Mouse (Mus musculus): ENCODE data around the gene Dram1. TPM values are rescaled to one million over a fixed set of nuclear protein-coding genes. Genes with fewer than 3 reads are reported as not detected.

Dram1 gene
- polyA plus RNA-seq, 1 experiment from 2014 or later, result 128 TPM

GRCm38 (mm10) chr10:88296991-88297390 is 81.9 kb downstream of the Dram1 start:
- WGBS, result 27% methylated on average over 10 of the region's 10 CpGs
- ATAC-seq (ENCODE audit: low read depth), result peak; percentile 83

GRCm38 (mm10) chr10:88295091-88295490 is 83.8 kb downstream of the Dram1 start:
- Histone ChIP-seq H3K4me3 (ENCODE audit: low read length) (no peak overlapping the region), H3K9me3 (ENCODE audit: control insufficient read depth, low read length) (0 out of 2 replicates have a peak, but pooled peaks cover 3% of the 10 kb centered on the region), H3K4me2 (ENCODE audit: low read depth, low read length) (no peak overlapping the region), H3K9ac (ENCODE audit: low read length) (no peak overlapping the region), H3K36me3 (ENCODE audit: control insufficient read depth, insufficient read depth, low read length) (no peaks in the 10 kb centered on the region), H3K27me3 (ENCODE audit: control insufficient read depth, insufficient read depth, low read depth, low read length) (no peaks in the 10 kb centered on the region), H3K4me1 (replicated peaks; ENCODE audit: control insufficient read depth, insufficient read depth, low read length) (0 out of 2 replicates have a peak, but pooled peaks cover 2% of the 10 kb centered on the region), H3K27ac (ENCODE audit: low read length) (no peak overlapping the region)
- ATAC-seq (ENCODE audit: low read depth), result no peak
- WGBS, result 81% methylated on average over 6 of the region's 6 CpGs

More at GRCm38 (mm10) chr10:88296991-88297390, 81.9 kb downstream of the Dram1 start:
- Histone ChIP-seq H3K4me1 (replicated peaks; ENCODE audit: control insufficient read depth, insufficient read depth, low read length) (0 out of 2 replicates have a peak, but pooled peaks cover 2% of the 10 kb centered on the region), H3K4me3 (ENCODE audit: low read length) (no peak overlapping the region), H3K27ac (ENCODE audit: low read length) (peak overlapping the region; percentile 11; the same call in 1 of the 2 replicates), H3K9ac (ENCODE audit: low read length) (no peak overlapping the region), H3K27me3 (ENCODE audit: control insufficient read depth, insufficient read depth, low read depth, low read length) (no peaks in the 10 kb centered on the region), H3K9me3 (ENCODE audit: control insufficient read depth, low read length) (0 out of 2 replicates have a peak, but pooled peaks cover 3% of the 10 kb centered on the region), H3K4me2 (ENCODE audit: low read depth, low read length) (no peak overlapping the region), H3K36me3 (ENCODE audit: control insufficient read depth, insufficient read depth, low read length) (no peaks in the 10 kb centered on the region)

GRCm38 (mm10) chr10:88288061-88288460 is 90.8 kb downstream of the Dram1 start:
- H3K9me3 ChIP-seq (ENCODE audit: control insufficient read depth, low read length), result no peaks in the 10 kb centered on the region
- no peaks in the 10 kb centered on the region for H3K36me3 ChIP-seq (ENCODE audit: control insufficient read depth, insufficient read depth, low read length)
- H3K9ac ChIP-seq (ENCODE audit: low read length), result no peak overlapping the region
- 62% methylated on average over 10 of the region's 10 CpGs for WGBS
- ATAC-seq (ENCODE audit: low read depth), result no peak
- no peak overlapping the region for H3K4me2 ChIP-seq (ENCODE audit: low read depth, low read length)
- H3K4me3 ChIP-seq (ENCODE audit: low read length), result no peak overlapping the region
- peaks cover 5% of the 10 kb centered on the region for H3K4me1 ChIP-seq (replicated peaks; ENCODE audit: control insufficient read depth, insufficient read depth, low read length)
- no peak overlapping the region for H3K27ac ChIP-seq (ENCODE audit: low read length)
- H3K27me3 ChIP-seq (ENCODE audit: control insufficient read depth, insufficient read depth, low read depth, low read length), result no peaks in the 10 kb centered on the region

- Histone ChIP-seq H3K4me3 (ENCODE audit: low read length) (no peak overlapping the region), H3K4me1 (replicated peaks; ENCODE audit: control insufficient read depth, insufficient read depth, low read length) (peaks cover 5% of the 10 kb centered on the region), H3K27ac (ENCODE audit: low read length) (no peak overlapping the region), H3K9me3 (ENCODE audit: control insufficient read depth, low read length) (no peaks in the 10 kb centered on the region), H3K27me3 (ENCODE audit: control insufficient read depth, insufficient read depth, low read depth, low read length) (no peaks in the 10 kb centered on the region), H3K9ac (ENCODE audit: low read length) (no peak overlapping the region), H3K36me3 (ENCODE audit: control insufficient read depth, insufficient read depth, low read length) (no peaks in the 10 kb centered on the region), H3K4me2 (ENCODE audit: low read depth, low read length) (no peak overlapping the region)
- 62% methylated on average over 8 of the region's 8 CpGs for WGBS
- 0 out of 2 replicates have a peak, but pooled peaks have one; percentile 22 for ATAC-seq (ENCODE audit: low read depth)
These were observed 91.6 kb downstream of the Dram1 start for GRCm38 (mm10) chr10:88287261-88287660.

- Histone ChIP-seq H3K4me2 (ENCODE audit: low read depth, low read length) (no peak overlapping the region), H3K4me3 (ENCODE audit: low read length) (no peak overlapping the region), H3K36me3 (ENCODE audit: control insufficient read depth, insufficient read depth, low read length) (no peaks in the 10 kb centered on the region), H3K27ac (ENCODE audit: low read length) (peak overlapping the region; percentile 71), H3K4me1 (replicated peaks; ENCODE audit: control insufficient read depth, insufficient read depth, low read length) (peaks cover 5% of the 10 kb centered on the region), H3K9ac (ENCODE audit: low read length) (no peak overlapping the region), H3K27me3 (ENCODE audit: control insufficient read depth, insufficient read depth, low read depth, low read length) (no peaks in the 10 kb centered on the region), H3K9me3 (ENCODE audit: control insufficient read depth, low read length) (no peaks in the 10 kb centered on the region)
- peak; percentile 71 for ATAC-seq (ENCODE audit: low read depth)
- 40% methylated on average over 4 of the region's 4 CpGs for WGBS
These were observed 94.4 kb downstream of the Dram1 start for GRCm38 (mm10) chr10:88284343-88284990.

GRCm38 (mm10) chr10:88281699-88282098 is 97.2 kb downstream of the Dram1 start:
- Histone ChIP-seq H3K9ac (ENCODE audit: low read length) (no peak overlapping the region), H3K27me3 (ENCODE audit: control insufficient read depth, insufficient read depth, low read depth, low read length) (no peaks in the 10 kb centered on the region), H3K4me1 (replicated peaks; ENCODE audit: control insufficient read depth, insufficient read depth, low read length) (peaks cover 3% of the 10 kb centered on the region; the same call in 1 of the 2 replicates), H3K9me3 (ENCODE audit: control insufficient read depth, low read length) (no peaks in the 10 kb centered on the region), H3K4me2 (ENCODE audit: low read depth, low read length) (no peak overlapping the region), H3K4me3 (ENCODE audit: low read length) (no peak overlapping the region), H3K36me3 (ENCODE audit: control insufficient read depth, insufficient read depth, low read length) (no peaks in the 10 kb centered on the region), H3K27ac (ENCODE audit: low read length) (no peak overlapping the region; the same call in 1 of the 2 replicates)
- 48% methylated on average over 3 of the region's 3 CpGs for WGBS
- ATAC-seq (ENCODE audit: low read depth), result peak; percentile 44; the same call in 1 of the 2 replicates

GRCm38 (mm10) chr10:88274045-88274444 is 104.8 kb downstream of the Dram1 start:
- no peak overlapping the region for H3K9ac ChIP-seq (ENCODE audit: low read length)
- no peak overlapping the region for H3K27ac ChIP-seq (ENCODE audit: low read length)
- H3K4me1 ChIP-seq (replicated peaks; ENCODE audit: control insufficient read depth, insufficient read depth, low read length), result 0 out of 2 replicates have a peak, but pooled peaks cover 4% of the 10 kb centered on the region
- whole genome bisulfite sequencing, result 72% methylated on average over 5 of the region's 5 CpGs
- no peak overlapping the region for H3K4me3 ChIP-seq (ENCODE audit: low read length)
- ATAC-seq (ENCODE audit: low read depth), result no peak
- no peaks in the 10 kb centered on the region for H3K9me3 ChIP-seq (ENCODE audit: control insufficient read depth, low read length)
- H3K27me3 ChIP-seq (ENCODE audit: control insufficient read depth, insufficient read depth, low read depth, low read length), result no peaks in the 10 kb centered on the region
- H3K4me2 ChIP-seq (ENCODE audit: low read depth, low read length), result no peak overlapping the region
- no peaks in the 10 kb centered on the region for H3K36me3 ChIP-seq (ENCODE audit: control insufficient read depth, insufficient read depth, low read length)

Other genes starting within 250 kb of the Dram1 start
- 15.4 and 16.9 TPM in 2 replicates for gene Parpbp, start 232.1 kb downstream of the Dram1 start, polyA plus RNA-seq (2015; fragmentation: Nextera tagmentation; extraction: Ambion mirVana)
- gene Nup37, start 232.1 kb downstream of the Dram1 start, polyA plus RNA-seq (2015; fragmentation: Nextera tagmentation; extraction: Ambion mirVana), result 73.1 and 80.8 TPM in 2 replicates
- gene Washc3, start 178.0 kb downstream of the Dram1 start, polyA plus RNA-seq (2015; fragmentation: Nextera tagmentation; extraction: Ambion mirVana), result 60.4 and 71.0 TPM in 2 replicates
- gene Gnptab, start 52 bp upstream of the Dram1 start, polyA plus RNA-seq (2015; fragmentation: Nextera tagmentation; extraction: Ambion mirVana), result 16.8 and 18.1 TPM in 2 replicates
- 0.48 TPM in 1 of 2 replicates, not detected in the other for gene Sycp3, start 80.5 kb upstream of the Dram1 start, polyA plus RNA-seq (2015; fragmentation: Nextera tagmentation; extraction: Ambion mirVana)
- 17.1 and 17.4 TPM in 2 replicates for gene Chpt1, start 125.0 kb upstream of the Dram1 start, polyA plus RNA-seq (2015; fragmentation: Nextera tagmentation; extraction: Ambion mirVana)
- gene Mybpc1, start 226.1 kb upstream of the Dram1 start, polyA plus RNA-seq (2015; fragmentation: Nextera tagmentation; extraction: Ambion mirVana), result 7.5 and 23.4 TPM in 2 replicates